Mouse (Mus musculus) intestine, postnatal 0 days (tissue): ENCODE measurements around the gene 2310011J03Rik. TPM values are rescaled to one million over a fixed set of nuclear protein-coding genes. Genes with fewer than 3 reads are reported as not detected.

Source experiments
- ATAC-seq: fragments of 200-750 bp; cut with Nextera tagmentation; 2 replicates; pipeline ENCODE4 v1.8.0; 2017; ENCODE audit warnings: mild to moderate bottlenecking, moderate TSS enrichment, moderate library complexity
- H3K27ac ChIP-seq: fragments of 300-500 bp; sonication (generic); 2 replicates; pipeline ENCODE4 v1.5.1; 2014; ENCODE audit warnings: mild to moderate bottlenecking, low read depth, low read length, moderate library complexity
- H3K27me3 ChIP-seq: fragments of 300-500 bp; sonication (generic); replicated peaks from 2 replicates; pipeline ENCODE4 v1.6.1; 2014; ENCODE audit warnings: low read length, mixed read lengths; ENCODE audit not compliant: control insufficient read depth, insufficient read depth
- H3K36me3 ChIP-seq: fragments of 300-500 bp; sonication (generic); 2 replicates; pipeline ENCODE4 v1.6.1; 2014; ENCODE audit warnings: mild to moderate bottlenecking, moderate library complexity; ENCODE audit not compliant: control insufficient read depth, insufficient read depth
- H3K4me1 ChIP-seq: fragments of 300-500 bp; sonication (generic); replicated peaks from 2 replicates; pipeline ENCODE4 v1.6.1; 2014; ENCODE audit warnings: antibody characterized with exemption, low read length, mixed read lengths; ENCODE audit not compliant: control insufficient read depth, insufficient read depth
- H3K4me2 ChIP-seq: fragments of 300-500 bp; sonication (generic); replicated peaks from 2 replicates; pipeline ENCODE4 v1.6.1; 2014; ENCODE audit warnings: low read depth, mild to moderate bottlenecking, moderate library complexity
- H3K4me3 ChIP-seq: fragments of 300-500 bp; sonication (generic); 2 replicates; pipeline ENCODE4 v1.5.1; 2014; ENCODE audit warnings: low read depth, low read length
- H3K9ac ChIP-seq: fragments of 300-500 bp; sonication (generic); 2 replicates; pipeline ENCODE4 v1.6.1; 2014; ENCODE audit warnings: mild to moderate bottlenecking, low read depth, low read length
- H3K9me3 ChIP-seq: fragments of 300-500 bp; sonication (generic); 2 replicates; pipeline ENCODE4 v1.6.1; 2016; ENCODE audit warnings: mixed run types; ENCODE audit not compliant: control insufficient read depth
- CTCF ChIP-seq: sonication (generic); IDR thresholded peaks from 2 replicates; pipeline ENCODE4 v1.5.1; 2016; ENCODE audit warnings: low read depth, mild to moderate bottlenecking, control low read depth, antibody characterized with exemption, moderate library complexity
- WGBS: fragments of 180-500 bp; shearing (Covaris S2); extraction: QIAGEN DNeasy Blood & Tissue Kit; methylation state at CpG from one replicate; pipeline ENCODE4 v1.1.7; 2014; 5-methylcytosine and 5-hydroxymethylcytosine counted together
- polyA plus RNA-seq: library from polyadenylated mRNA; unstranded; fragments of >200 nt; fragmentation: Nextera tagmentation; extraction: Ambion mirVana; gene quantifications from 2 replicates; pipeline ENCODE4 v1.2.1, GENCODE M21; 2015

Gene 2310011J03Rik
- polyA plus RNA-seq, result 85.2 and 87.6 TPM in 2 replicates

GRCm38 (mm10) chr10:80320340-80320760 is at the start of gene 2310011J03Rik:
TSS of gene 2310011J03Rik (minus strand) at chr10:80320537.
- peak within 1 kb of the TSS; percentile 86 for H3K27ac ChIP-seq
- H3K4me1 ChIP-seq, result peaks cover 14% of the 10 kb centered on the region
- H3K9ac ChIP-seq, result peak within 1 kb of the TSS; percentile 76
- H3K36me3 ChIP-seq, result peaks cover 24% of the 10 kb centered on the region
- H3K27me3 ChIP-seq, result peaks cover 8% of the 10 kb centered on the region
- H3K4me2 ChIP-seq, result peak within 1 kb of the TSS; percentile 87
- peak; percentile 34 for ATAC-seq
- under 1% methylated on average over 34 of the region's 34 CpGs for WGBS
- no peak for TF ChIP-seq CTCF
- no peaks in the 10 kb centered on the region for H3K9me3 ChIP-seq
- H3K4me3 ChIP-seq, result peak within 1 kb of the TSS; percentile 84

- H3K9ac ChIP-seq, result no peak overlapping the region
- whole genome bisulfite sequencing, result 88% methylated on average over 6 of the region's 6 CpGs
- H3K4me3 ChIP-seq, result no peak overlapping the region
- H3K36me3 ChIP-seq, result no peaks in the 10 kb centered on the region
- H3K4me2 ChIP-seq, result no peak overlapping the region
- no peaks in the 10 kb centered on the region for H3K4me1 ChIP-seq
- no peak for TF ChIP-seq CTCF
- H3K27ac ChIP-seq, result no peak overlapping the region
- no peaks in the 10 kb centered on the region for H3K9me3 ChIP-seq
- peaks cover 5% of the 10 kb centered on the region; the same call in 1 of the 2 replicates for H3K27me3 ChIP-seq
- ATAC-seq, result no peak
These were observed 48.1 kb upstream of the 2310011J03Rik start for GRCm38 (mm10) chr10:80368392-80368791.

GRCm38 (mm10) chr10:80367954-80368353 is 47.6 kb upstream of the 2310011J03Rik start:
- Histone ChIP-seq H3K4me3 (no peak overlapping the region), H3K27ac (no peak overlapping the region), H3K4me2 (no peak overlapping the region), H3K9ac (no peak overlapping the region), H3K9me3 (no peaks in the 10 kb centered on the region), H3K4me1 (no peaks in the 10 kb centered on the region), H3K27me3 (peaks cover 5% of the 10 kb centered on the region; the same call in 1 of the 2 replicates), H3K36me3 (no peaks in the 10 kb centered on the region)
- ATAC-seq, result 0 out of 2 replicates have a peak, but pooled peaks have one; percentile 12
- TF ChIP-seq CTCF, result no peak
- 37% methylated on average over 5 of the region's 5 CpGs for WGBS

GRCm38 (mm10) chr10:80365736-80366135 is 45.4 kb upstream of the 2310011J03Rik start:
- TF ChIP-seq CTCF, result no peak
- ATAC-seq, result no peak
- Histone ChIP-seq H3K4me3 (no peak overlapping the region), H3K4me2 (no peak overlapping the region), H3K27me3 (peaks cover 5% of the 10 kb centered on the region; the same call in 1 of the 2 replicates), H3K9me3 (no peaks in the 10 kb centered on the region), H3K9ac (no peak overlapping the region), H3K4me1 (no peaks in the 10 kb centered on the region), H3K27ac (no peak overlapping the region), H3K36me3 (no peaks in the 10 kb centered on the region)
- 71% methylated on average over 6 of the region's 6 CpGs for WGBS

- Histone ChIP-seq H3K27me3 (peaks cover 12% of the 10 kb centered on the region), H3K27ac (no peak overlapping the region), H3K4me1 (no peaks in the 10 kb centered on the region), H3K4me2 (no peak overlapping the region), H3K9me3 (no peaks in the 10 kb centered on the region), H3K4me3 (no peak overlapping the region), H3K9ac (no peak overlapping the region), H3K36me3 (no peaks in the 10 kb centered on the region)
- 43% methylated on average over 6 of the region's 6 CpGs for WGBS
- no peak for ATAC-seq
- TF ChIP-seq CTCF, result no peak
These were observed 43.4 kb upstream of the 2310011J03Rik start for GRCm38 (mm10) chr10:80363734-80364133.

GRCm38 (mm10) chr10:80357994-80358639 is 37.8 kb upstream of the 2310011J03Rik start:
- H3K9me3 ChIP-seq, result no peaks in the 10 kb centered on the region
- no peak overlapping the region for H3K27ac ChIP-seq
- WGBS, result 6% methylated on average over 30 of the region's 31 CpGs
- peak; percentile 48 for TF ChIP-seq CTCF
- H3K4me2 ChIP-seq, result peak overlapping the region; percentile 61
- 0 out of 2 replicates have a peak, but pooled peaks cover 3% of the 10 kb centered on the region for H3K4me1 ChIP-seq
- H3K9ac ChIP-seq, result no peak overlapping the region
- H3K27me3 ChIP-seq, result peaks cover 53% of the 10 kb centered on the region
- peak overlapping the region; percentile 25 for H3K4me3 ChIP-seq
- ATAC-seq, result peak; percentile 31
- H3K36me3 ChIP-seq, result no peaks in the 10 kb centered on the region
